Mouse (Mus musculus): ENCODE measurements around the gene Prtn3. TPM values are rescaled to one million over a fixed set of nuclear protein-coding genes. Genes with fewer than 3 reads are reported as not detected.

Gene Prtn3
- polyA plus RNA-seq, 1 experiment from 2014 or later = 7.9 TPM

GRCm38 (mm10) chr10:79930826-79931186 lies 56.5 kb downstream of the Prtn3 start:
- Histone ChIP-seq H3K27me3 (ENCODE audit: insufficient read depth, low read length) (no peaks in the 10 kb centered on the region), H3K4me2 (ENCODE audit: low read length) (no peak overlapping the region), H3K9me3 (replicated peaks; ENCODE audit: low read length) (no peaks in the 10 kb centered on the region), H3K36me3 (ENCODE audit: insufficient read depth, low read length) (peaks cover 16% of the 10 kb centered on the region), H3K27ac (no peak overlapping the region), H3K4me1 (replicated peaks; ENCODE audit: insufficient read depth, low read length) (peaks cover 46% of the 10 kb centered on the region), H3K9ac (ENCODE audit: low read depth, low read length) (peak overlapping the region; percentile 31; the same call in 1 of the 2 replicates), H3K4me3 (replicated peaks; ENCODE audit: low read depth, low read length) (no peak overlapping the region)
- no peak for TF ChIP-seq CTCF (IDR thresholded peaks at IDR 0.05; ENCODE audit: low read depth)
- ATAC-seq (replicated peaks; ENCODE audit: low FRiP score, low read depth) (no peak), DNase-seq (ENCODE audit: low spot score) (no peak)
- 84% methylated on average over 16 of the region's 16 CpGs for WGBS

GRCm38 (mm10) chr10:79931797-79932196 lies 57.5 kb downstream of the Prtn3 start:
- Histone ChIP-seq H3K9me3 (replicated peaks; ENCODE audit: low read length) (no peaks in the 10 kb centered on the region), H3K4me3 (replicated peaks; ENCODE audit: low read depth, low read length) (no peak overlapping the region), H3K4me2 (ENCODE audit: low read length) (no peak overlapping the region), H3K9ac (ENCODE audit: low read depth, low read length) (no peak overlapping the region), H3K27me3 (ENCODE audit: insufficient read depth, low read length) (no peaks in the 10 kb centered on the region), H3K4me1 (replicated peaks; ENCODE audit: insufficient read depth, low read length) (peaks cover 54% of the 10 kb centered on the region), H3K36me3 (ENCODE audit: insufficient read depth, low read length) (peaks cover 16% of the 10 kb centered on the region), H3K27ac (peak overlapping the region; percentile 15; the same call in 1 of the 2 replicates)
- no peak for TF ChIP-seq CTCF (IDR thresholded peaks at IDR 0.05; ENCODE audit: low read depth)
- ATAC-seq (replicated peaks; ENCODE audit: low FRiP score, low read depth) (no peak), DNase-seq (ENCODE audit: low spot score) (no peak)
- 78% methylated on average over 9 of the region's 9 CpGs for WGBS

- peaks cover 16% of the 10 kb centered on the region for H3K36me3 ChIP-seq (ENCODE audit: insufficient read depth, low read length)
- peak; percentile 11; the same call in 1 of the 2 replicates for TF ChIP-seq CTCF (IDR thresholded peaks at IDR 0.05; ENCODE audit: low read depth)
- ATAC-seq (replicated peaks; ENCODE audit: low FRiP score, low read depth) = peak; percentile 11; the same call in 1 of the 2 replicates
- H3K27me3 ChIP-seq (ENCODE audit: insufficient read depth, low read length) = no peaks in the 10 kb centered on the region
- peak; percentile 90 for DNase-seq (ENCODE audit: low spot score)
- H3K9ac ChIP-seq (ENCODE audit: low read depth, low read length) = peak overlapping the region; percentile 18; the same call in 1 of the 2 replicates
- H3K4me2 ChIP-seq (ENCODE audit: low read length) = peak overlapping the region; percentile 30; the same call in 1 of the 2 replicates
- H3K27ac ChIP-seq = peak overlapping the region; percentile 15
- H3K4me3 ChIP-seq (replicated peaks; ENCODE audit: low read depth, low read length) = no peak overlapping the region
- no peaks in the 10 kb centered on the region for H3K9me3 ChIP-seq (replicated peaks; ENCODE audit: low read length)
- 18% methylated on average over 8 of the region's 8 CpGs for WGBS
- H3K4me1 ChIP-seq (replicated peaks; ENCODE audit: insufficient read depth, low read length) = peaks cover 63% of the 10 kb centered on the region
Measured at GRCm38 (mm10) chr10:79932736-79933135, 58.5 kb downstream of the Prtn3 start.

Small RNA genes lying within 50 kb of the gene (microRNA-seq; reads per million reads assigned to microRNA genes)
- not detected for gene Mir6910

Other genes starting within 250 kb of the Prtn3 start
- gene Shc2, start 236.6 kb upstream of the Prtn3 start, polyA plus RNA-seq (2015; fragmentation: Nextera tagmentation; extraction: Ambion mirVana) = 5.4 TPM in 2 replicates
- gene Odf3l2, start 228.7 kb upstream of the Prtn3 start, polyA plus RNA-seq (2015; fragmentation: Nextera tagmentation; extraction: Ambion mirVana) = not detected in 2 replicates
- 1.5 TPM in 2 replicates for gene Madcam1, start 209.9 kb upstream of the Prtn3 start, polyA plus RNA-seq (2015; fragmentation: Nextera tagmentation; extraction: Ambion mirVana)
- gene Tpgs1, start 205.1 kb upstream of the Prtn3 start, polyA plus RNA-seq (2015; fragmentation: Nextera tagmentation; extraction: Ambion mirVana) = 82.5 and 84.9 TPM in 2 replicates
- gene Cdc34, start 192.3 kb upstream of the Prtn3 start, polyA plus RNA-seq (2015; fragmentation: Nextera tagmentation; extraction: Ambion mirVana) = 68.1 and 75.7 TPM in 2 replicates
- gene Gzmm, start 185.5 kb upstream of the Prtn3 start, polyA plus RNA-seq (2015; fragmentation: Nextera tagmentation; extraction: Ambion mirVana) = 0.34 and 0.50 TPM in 2 replicates
- gene Bsg, start 170.0 kb upstream of the Prtn3 start, polyA plus RNA-seq (2015; fragmentation: Nextera tagmentation; extraction: Ambion mirVana) = 1,067 and 1,079 TPM in 2 replicates
- gene Hcn2, start 157.8 kb upstream of the Prtn3 start, polyA plus RNA-seq (2015; fragmentation: Nextera tagmentation; extraction: Ambion mirVana) = 0.17 and 0.28 TPM in 2 replicates
- gene Polrmt, start 127.9 kb upstream of the Prtn3 start, polyA plus RNA-seq (2015; fragmentation: Nextera tagmentation; extraction: Ambion mirVana) = 37.9 and 38.5 TPM in 2 replicates
- gene Fgf22, start 119.4 kb upstream of the Prtn3 start, polyA plus RNA-seq (2015; fragmentation: Nextera tagmentation; extraction: Ambion mirVana) = 0.11 and 0.36 TPM in 2 replicates
- gene Rnf126, start 107.5 kb upstream of the Prtn3 start, polyA plus RNA-seq (2015; fragmentation: Nextera tagmentation; extraction: Ambion mirVana) = 74.5 and 82.4 TPM in 2 replicates
- gene Fstl3, start 97.2 kb upstream of the Prtn3 start, polyA plus RNA-seq (2015; fragmentation: Nextera tagmentation; extraction: Ambion mirVana) = 32.9 and 38.7 TPM in 2 replicates
- 0.04 and 0.06 TPM in 2 replicates for gene Prss57, start 83.5 kb upstream of the Prtn3 start, polyA plus RNA-seq (2015; fragmentation: Nextera tagmentation; extraction: Ambion mirVana)
- gene Palm, start 80.9 kb upstream of the Prtn3 start, polyA plus RNA-seq (2015; fragmentation: Nextera tagmentation; extraction: Ambion mirVana) = 132 and 152 TPM in 2 replicates
- gene Misp, start 53.5 kb upstream of the Prtn3 start, polyA plus RNA-seq (2015; fragmentation: Nextera tagmentation; extraction: Ambion mirVana) = 24.5 and 24.8 TPM in 2 replicates
- 220 and 238 TPM in 2 replicates for gene Ptbp1, start 20.0 kb upstream of the Prtn3 start, polyA plus RNA-seq (2015; fragmentation: Nextera tagmentation; extraction: Ambion mirVana)
- 37.0 and 41.5 TPM in 2 replicates for gene Plppr3, start 158 bp downstream of the Prtn3 start, polyA plus RNA-seq (2015; fragmentation: Nextera tagmentation; extraction: Ambion mirVana)
- 0.14 TPM in 1 of 2 replicates, not detected in the other for gene Elane, start 11.8 kb downstream of the Prtn3 start, polyA plus RNA-seq (2015; fragmentation: Nextera tagmentation; extraction: Ambion mirVana)
- gene Cfd, start 16.4 kb downstream of the Prtn3 start, polyA plus RNA-seq (2015; fragmentation: Nextera tagmentation; extraction: Ambion mirVana) = 0.13 TPM in 1 of 2 replicates, not detected in the other
- gene Med16, start 34.4 kb downstream of the Prtn3 start, polyA plus RNA-seq (2015; fragmentation: Nextera tagmentation; extraction: Ambion mirVana) = 44.9 and 49.0 TPM in 2 replicates
- 4.8 and 21.6 TPM in 2 replicates for gene Gm26602, start 36.4 kb downstream of the Prtn3 start, polyA plus RNA-seq (2015; fragmentation: Nextera tagmentation; extraction: Ambion mirVana)
- 1.6 and 1.8 TPM in 2 replicates for gene Kiss1r, start 42.5 kb downstream of the Prtn3 start, polyA plus RNA-seq (2015; fragmentation: Nextera tagmentation; extraction: Ambion mirVana)
- gene R3hdm4, start 46.7 kb downstream of the Prtn3 start, polyA plus RNA-seq (2015; fragmentation: Nextera tagmentation; extraction: Ambion mirVana) = 120 and 137 TPM in 2 replicates
- gene Arid3a, start 52.6 kb downstream of the Prtn3 start, polyA plus RNA-seq (2015; fragmentation: Nextera tagmentation; extraction: Ambion mirVana) = 4.1 and 4.5 TPM in 2 replicates
- 78.9 and 81.9 TPM in 2 replicates for gene Wdr18, start 85.7 kb downstream of the Prtn3 start, polyA plus RNA-seq (2015; fragmentation: Nextera tagmentation; extraction: Ambion mirVana)
- gene Grin3b, start 96.2 kb downstream of the Prtn3 start, polyA plus RNA-seq (2015; fragmentation: Nextera tagmentation; extraction: Ambion mirVana) = 0.17 and 0.20 TPM in 2 replicates
- 23.7 and 26.6 TPM in 2 replicates for gene Tmem259, start 109.9 kb downstream of the Prtn3 start, polyA plus RNA-seq (2015; fragmentation: Nextera tagmentation; extraction: Ambion mirVana)
- gene Cnn2, start 114.1 kb downstream of the Prtn3 start, polyA plus RNA-seq (2015; fragmentation: Nextera tagmentation; extraction: Ambion mirVana) = 221 and 261 TPM in 2 replicates
- 2.4 and 2.6 TPM in 2 replicates for gene Abca7, start 122.0 kb downstream of the Prtn3 start, polyA plus RNA-seq (2015; fragmentation: Nextera tagmentation; extraction: Ambion mirVana)
- gene Arhgap45, start 142.2 kb downstream of the Prtn3 start, polyA plus RNA-seq (2015; fragmentation: Nextera tagmentation; extraction: Ambion mirVana) = 4.0 and 4.6 TPM in 2 replicates
- gene Polr2e, start 165.3 kb downstream of the Prtn3 start, polyA plus RNA-seq (2015; fragmentation: Nextera tagmentation; extraction: Ambion mirVana) = 208 and 210 TPM in 2 replicates
- gene Gpx4, start 172.7 kb downstream of the Prtn3 start, polyA plus RNA-seq (2015; fragmentation: Nextera tagmentation; extraction: Ambion mirVana) = 901 and 946 TPM in 2 replicates
- 9.6 and 10.5 TPM in 2 replicates for gene Sbno2, start 231.1 kb downstream of the Prtn3 start, polyA plus RNA-seq (2015; fragmentation: Nextera tagmentation; extraction: Ambion mirVana)
- gene Stk11, start 241.3 kb downstream of the Prtn3 start, polyA plus RNA-seq (2015; fragmentation: Nextera tagmentation; extraction: Ambion mirVana) = 14.2 and 15.1 TPM in 2 replicates

Measured in kidney, postnatal 0 days (tissue).